Mouse (Mus musculus) heart, embryonic 15.5 days (tissue): Measurements from ENCODE around the gene Mmp14. TPM values are rescaled to one million over a fixed set of nuclear protein-coding genes. Genes with fewer than 3 reads are reported as not detected.

ENCODE experiments used
- ATAC-seq: fragments of 200-750 bp; cut with Nextera tagmentation; replicated peaks from 2 replicates; pipeline ENCODE4 v1.8.0; 2017; ENCODE audit warnings: low read depth, moderate TSS enrichment; ENCODE audit not compliant: insufficient number of reproducible peaks, insufficient read depth, low FRiP score
- H3K27ac ChIP-seq: fragments of 300-500 bp; sonication (generic); 2 replicates; pipeline ENCODE4 v1.5.1; 2015; ENCODE audit warnings: mild to moderate bottlenecking, inconsistent platforms
- H3K27me3 ChIP-seq: fragments of 300-500 bp; sonication (generic); 2 replicates; pipeline ENCODE4 v1.6.1; 2015; ENCODE audit warnings: inconsistent platforms
- H3K36me3 ChIP-seq: fragments of 300-500 bp; sonication (generic); 2 replicates; pipeline ENCODE4 v1.6.1; 2015; ENCODE audit warnings: mild to moderate bottlenecking, inconsistent platforms
- H3K4me1 ChIP-seq: fragments of 300-500 bp; sonication (generic); replicated peaks from 2 replicates; pipeline ENCODE4 v1.6.1; 2015; ENCODE audit warnings: inconsistent platforms
- H3K4me2 ChIP-seq: fragments of 300-500 bp; sonication (generic); 2 replicates; pipeline ENCODE4 v1.6.1; 2015; ENCODE audit warnings: inconsistent platforms, mild to moderate bottlenecking, moderate library complexity
- H3K4me3 ChIP-seq: fragments of 300-500 bp; sonication (generic); 2 replicates; pipeline ENCODE4 v1.5.1; 2015; ENCODE audit warnings: mild to moderate bottlenecking, inconsistent platforms
- H3K9ac ChIP-seq: fragments of 300-500 bp; sonication (generic); 2 replicates; pipeline ENCODE4 v1.6.1; 2015; ENCODE audit warnings: mild to moderate bottlenecking, inconsistent platforms
- H3K9me3 ChIP-seq: fragments of 300-500 bp; sonication (generic); replicated peaks from 2 replicates; pipeline ENCODE4 v1.6.1; 2016; ENCODE audit warnings: inconsistent platforms
- WGBS: fragments of 180-500 bp; shearing (Covaris S2); methylation state at CpG from one replicate; pipeline ENCODE4 v1.1.7; 2015; ENCODE audit warnings: mixed read lengths; 5-methylcytosine and 5-hydroxymethylcytosine counted together
- polyA plus RNA-seq: library from polyadenylated mRNA; unstranded; fragments of >200 nt; fragmentation: Nextera tagmentation; extraction: Ambion mirVana; gene quantifications from 2 replicates; pipeline ENCODE4 v1.2.1, GENCODE M21; 2015

Gene Mmp14
- polyA plus RNA-seq, 1 experiment from 2014 or later, result 91.2 TPM

DNA sequence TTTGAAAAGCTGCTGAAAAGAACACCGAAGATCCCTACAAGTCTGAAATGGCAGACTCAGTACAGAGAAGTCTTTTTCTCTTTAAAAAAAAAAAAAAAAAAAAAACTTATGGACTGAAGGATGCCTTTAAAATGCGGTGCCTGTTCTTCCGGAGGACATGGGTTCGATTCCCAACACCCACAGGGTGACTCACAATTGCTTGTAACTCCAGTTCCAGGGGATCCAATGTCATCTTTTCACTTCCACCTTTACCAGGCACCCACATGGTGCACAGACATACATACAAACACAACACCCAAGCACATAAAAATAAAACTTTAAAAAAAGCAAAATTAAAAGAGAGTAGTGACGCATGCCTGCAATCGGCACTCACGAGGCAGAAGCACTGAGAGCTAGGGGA is 3.7 kb upstream of the Mmp14 start:
- no peaks in the 10 kb centered on the region for H3K9me3 ChIP-seq
- 0 out of 2 replicates have a peak, but pooled peaks cover 4% of the 10 kb centered on the region for H3K36me3 ChIP-seq
- ATAC-seq, result no peak
- peak overlapping the region; percentile 92 for H3K4me3 ChIP-seq
- H3K4me1 ChIP-seq, result peaks cover 50% of the 10 kb centered on the region
- H3K4me2 ChIP-seq, result peak overlapping the region; percentile 73
- 92% methylated on average over 7 of the region's 7 CpGs for WGBS
- H3K27me3 ChIP-seq, result no peaks in the 10 kb centered on the region
- no peak overlapping the region for H3K27ac ChIP-seq
- no peak overlapping the region for H3K9ac ChIP-seq

- ATAC-seq, result no peak
- Histone ChIP-seq H3K27ac (no peak overlapping the region), H3K9ac (no peak overlapping the region), H3K9me3 (no peaks in the 10 kb centered on the region), H3K27me3 (no peaks in the 10 kb centered on the region), H3K4me1 (peaks cover 57% of the 10 kb centered on the region), H3K4me2 (no peak overlapping the region), H3K4me3 (no peak overlapping the region), H3K36me3 (0 out of 2 replicates have a peak, but pooled peaks cover 4% of the 10 kb centered on the region)
- 82% methylated on average over 5 of the region's 5 CpGs for WGBS
These were observed 3.0 kb upstream of the Mmp14 start for GRCm38 (mm10) chr14:54428421-54428820.

- Histone ChIP-seq H3K4me1 (peaks cover 68% of the 10 kb centered on the region), H3K27me3 (no peaks in the 10 kb centered on the region), H3K4me2 (peak overlapping the region; percentile 67), H3K36me3 (0 out of 2 replicates have a peak, but pooled peaks cover 4% of the 10 kb centered on the region), H3K4me3 (no peak overlapping the region), H3K27ac (peak overlapping the region; percentile 96), H3K9me3 (no peaks in the 10 kb centered on the region), H3K9ac (0 out of 2 replicates have a peak overlapping the region, but pooled peaks have one; percentile 92)
- no peak for ATAC-seq
- WGBS, result 44% methylated on average over 7 of the region's 7 CpGs
These were observed 1.9 kb upstream of the Mmp14 start for GRCm38 (mm10) chr14:54429332-54430093.

GRCm38 (mm10) chr14:54430406-54431145 is 836 bp upstream of the Mmp14 start:
- Histone ChIP-seq H3K27me3 (no peaks in the 10 kb centered on the region), H3K4me2 (peak overlapping the region; percentile 67), H3K27ac (peak overlapping the region; percentile 96), H3K9me3 (no peaks in the 10 kb centered on the region), H3K4me3 (peak overlapping the region; percentile 74), H3K9ac (peak overlapping the region; percentile 92), H3K4me1 (peaks cover 73% of the 10 kb centered on the region), H3K36me3 (0 out of 2 replicates have a peak, but pooled peaks cover 4% of the 10 kb centered on the region)
- ATAC-seq, result no peak
- 4% methylated on average over 18 of the region's 18 CpGs for WGBS

DNA sequence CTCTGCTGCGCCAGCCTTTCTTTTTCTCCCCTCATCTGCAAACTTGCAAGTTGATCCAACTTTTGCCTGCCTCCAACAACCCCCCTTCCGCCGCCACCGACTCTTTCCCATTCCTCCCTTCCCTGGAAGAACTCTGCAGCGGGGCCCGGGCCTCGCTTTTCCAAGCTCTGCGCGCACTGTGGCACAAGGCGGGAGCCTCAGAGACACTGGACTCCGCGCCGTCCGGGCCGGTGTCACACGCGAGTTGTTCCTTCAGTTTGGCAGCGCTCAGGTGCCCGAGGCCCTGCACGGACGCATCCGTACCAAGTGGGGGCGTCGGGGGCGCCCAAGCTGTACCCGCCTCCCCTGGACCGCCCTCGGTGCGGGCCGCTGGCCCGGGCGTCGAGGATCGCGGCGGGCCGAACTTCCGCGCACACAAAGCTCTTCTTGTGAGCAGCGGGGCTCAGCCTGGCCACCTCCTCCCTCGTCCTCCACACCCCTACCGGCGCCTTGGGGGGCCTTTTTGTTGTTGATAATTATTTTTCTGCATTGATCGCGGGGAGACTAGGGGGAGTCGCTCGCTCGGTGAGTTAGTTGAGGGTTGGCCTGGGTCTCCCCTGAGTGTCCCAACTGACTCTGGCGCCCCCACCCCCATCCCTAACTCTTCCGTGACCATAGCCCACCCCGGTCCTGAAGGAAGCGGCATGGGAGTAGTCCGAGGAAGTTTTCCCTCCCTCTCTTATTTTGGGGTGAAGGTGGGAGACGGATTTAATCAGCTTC is 845 bp downstream of the Mmp14 start:
- H3K9ac ChIP-seq, result peak overlapping the region; percentile 92
- peak overlapping the region; percentile 74 for H3K4me3 ChIP-seq
- peaks cover 9% of the 10 kb centered on the region; the same call in 1 of the 2 replicates for H3K36me3 ChIP-seq
- no peaks in the 10 kb centered on the region for H3K9me3 ChIP-seq
- peak overlapping the region; percentile 67 for H3K4me2 ChIP-seq
- H3K27ac ChIP-seq, result peak overlapping the region; percentile 96
- 3% methylated on average over 54 of the region's 54 CpGs for WGBS
- no peaks in the 10 kb centered on the region for H3K27me3 ChIP-seq
- H3K4me1 ChIP-seq, result peaks cover 66% of the 10 kb centered on the region
- peak; percentile 27; the same call in 1 of the 2 replicates for ATAC-seq

- H3K4me1 ChIP-seq, result peaks cover 58% of the 10 kb centered on the region
- H3K36me3 ChIP-seq, result peaks cover 11% of the 10 kb centered on the region
- no peaks in the 10 kb centered on the region for H3K9me3 ChIP-seq
- peak overlapping the region; percentile 96 for H3K27ac ChIP-seq
- peak overlapping the region; percentile 74 for H3K4me3 ChIP-seq
- 29% methylated on average over 17 of the region's 17 CpGs for WGBS
- no peaks in the 10 kb centered on the region for H3K27me3 ChIP-seq
- H3K4me2 ChIP-seq, result peak overlapping the region; percentile 67
- peak overlapping the region; percentile 92 for H3K9ac ChIP-seq
- ATAC-seq, result no peak
These were observed 1.7 kb downstream of the Mmp14 start for GRCm38 (mm10) chr14:54432837-54433830.

DNA sequence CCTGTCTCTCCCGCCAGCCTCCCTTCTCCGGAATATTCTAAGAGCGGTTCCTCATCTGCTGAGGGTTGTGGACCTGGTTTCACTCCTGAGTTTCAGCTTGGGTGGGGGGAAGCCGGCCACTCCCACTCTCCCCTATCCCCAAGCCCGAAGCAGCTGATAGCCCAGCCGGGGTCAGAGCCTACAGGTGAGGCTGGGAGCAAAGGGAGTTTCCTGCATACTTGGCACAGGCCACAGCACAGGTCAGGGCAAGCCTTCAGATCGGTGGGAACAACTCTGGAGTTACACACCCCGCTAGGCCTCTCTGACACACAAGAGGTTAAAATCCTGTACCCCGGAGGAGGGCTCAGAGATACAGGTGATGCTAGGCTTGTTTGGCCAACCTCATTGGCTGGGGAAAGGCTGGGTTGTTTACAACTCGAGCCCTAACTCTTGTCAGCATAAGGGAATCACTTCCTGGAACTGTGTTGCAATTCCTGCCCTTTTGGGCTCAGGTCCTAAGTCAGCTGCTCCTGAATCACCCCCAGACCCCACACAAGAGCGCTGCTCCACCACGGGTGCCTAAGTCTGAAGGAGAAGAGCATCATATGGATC is 2.6 kb downstream of the Mmp14 start:
- peaks cover 51% of the 10 kb centered on the region for H3K4me1 ChIP-seq
- peaks cover 16% of the 10 kb centered on the region for H3K36me3 ChIP-seq
- no peak for ATAC-seq
- H3K4me2 ChIP-seq, result peak overlapping the region; percentile 67
- H3K27ac ChIP-seq, result peak overlapping the region; percentile 96
- 47% methylated on average over 12 of the region's 12 CpGs for WGBS
- peak overlapping the region; percentile 92 for H3K9ac ChIP-seq
- H3K9me3 ChIP-seq, result no peaks in the 10 kb centered on the region
- peak overlapping the region; percentile 74 for H3K4me3 ChIP-seq
- no peaks in the 10 kb centered on the region for H3K27me3 ChIP-seq

DNA sequence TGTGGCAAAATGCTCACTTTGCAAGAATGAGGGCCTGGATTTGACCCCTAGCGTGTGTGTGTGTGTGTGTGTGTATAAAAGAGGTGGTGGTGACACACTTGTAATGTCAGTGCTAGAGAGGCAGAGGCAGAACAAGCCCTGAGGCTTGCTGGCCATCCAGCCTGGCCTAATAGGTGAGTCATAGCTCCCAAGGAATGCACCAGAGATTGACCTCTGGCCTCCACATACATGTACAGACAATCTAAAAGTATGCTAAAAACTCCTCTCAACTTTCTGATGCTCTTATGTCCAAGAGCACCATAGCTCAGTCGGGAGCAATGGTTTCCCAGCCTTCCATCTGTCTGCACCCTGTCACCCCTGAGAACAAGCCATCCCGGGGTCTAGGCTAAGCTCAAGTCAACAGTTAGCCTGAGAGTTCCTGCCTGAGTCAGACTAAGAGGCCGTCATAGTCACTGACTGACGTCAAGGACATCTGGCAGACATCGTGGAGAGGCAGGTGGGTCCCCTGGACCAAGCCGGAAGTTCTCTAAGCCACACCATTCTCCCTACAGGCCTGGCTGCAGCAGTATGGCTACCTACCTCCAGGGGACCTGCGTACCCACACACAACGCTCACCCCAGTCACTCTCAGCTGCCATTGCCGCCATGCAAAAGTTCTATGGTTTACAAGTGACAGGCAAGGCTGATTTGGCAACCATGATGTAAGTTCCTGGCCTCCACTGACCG is 3.9 kb downstream of the Mmp14 start:
- Histone ChIP-seq H3K27ac (no peak overlapping the region), H3K36me3 (peaks cover 29% of the 10 kb centered on the region), H3K4me3 (no peak overlapping the region)

DNA sequence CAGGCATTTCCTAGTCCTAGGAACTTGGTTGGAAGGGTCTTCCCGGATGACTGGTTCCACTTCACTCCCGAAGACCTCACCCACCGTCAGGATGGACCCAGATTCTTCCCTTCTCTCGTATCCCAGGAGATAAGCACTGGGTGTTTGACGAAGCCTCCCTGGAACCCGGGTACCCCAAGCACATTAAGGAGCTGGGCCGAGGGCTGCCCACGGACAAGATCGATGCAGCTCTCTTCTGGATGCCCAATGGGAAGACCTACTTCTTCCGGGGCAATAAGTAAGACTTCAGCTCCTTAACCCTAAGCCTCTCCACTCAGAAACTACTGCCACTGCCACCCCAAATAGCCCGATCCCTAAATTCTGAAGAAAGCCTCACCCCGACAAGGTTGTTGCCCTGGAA is 7.7 kb downstream of the Mmp14 start:
- ATAC-seq, result no peak
- Histone ChIP-seq H3K4me3 (no peak overlapping the region), H3K27ac (no peak overlapping the region), H3K4me1 (peaks cover 25% of the 10 kb centered on the region), H3K4me2 (no peak overlapping the region), H3K9ac (no peak overlapping the region), H3K9me3 (no peaks in the 10 kb centered on the region), H3K36me3 (peaks cover 35% of the 10 kb centered on the region), H3K27me3 (no peaks in the 10 kb centered on the region)
- WGBS, result 88% methylated on average over 12 of the region's 12 CpGs

More for the DNA sequence above, 3.9 kb downstream of the Mmp14 start:
- H3K9ac ChIP-seq, result no peak overlapping the region
- ATAC-seq, result no peak
- H3K4me1 ChIP-seq, result peaks cover 38% of the 10 kb centered on the region
- no peaks in the 10 kb centered on the region for H3K27me3 ChIP-seq
- H3K4me2 ChIP-seq, result no peak overlapping the region
- H3K9me3 ChIP-seq, result no peaks in the 10 kb centered on the region
- WGBS, result 72% methylated on average over 11 of the region's 11 CpGs
